ENCODE assay signal across 14 mouse cellular contexts in the genomic region with DNA sequence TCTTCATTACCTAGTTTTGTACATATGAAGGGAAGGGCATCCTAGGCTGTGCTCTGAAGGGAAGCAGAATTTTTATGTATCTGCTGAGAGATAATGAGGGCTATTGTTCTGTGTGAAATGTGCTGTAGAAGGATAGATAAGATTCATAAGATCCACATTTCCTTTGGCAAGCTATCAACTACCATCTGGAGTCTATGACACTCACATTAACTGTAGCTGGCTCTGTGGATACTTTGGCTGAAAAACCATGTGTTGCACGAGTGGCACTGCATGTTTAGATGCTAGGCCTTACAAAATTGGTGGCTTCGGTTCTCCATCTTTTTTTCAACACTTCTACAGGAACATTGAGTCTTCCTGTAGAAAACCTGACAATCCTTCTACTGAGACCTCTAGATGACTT.
DNase-seq lines count a peak whose midpoint lies in the region; ATAC-seq and TF ChIP-seq lines count a peak whose summit lies in the region.
"Had no signal": no experiment of that assay in that cellular context is flagged by ENCODE, and none has a peak within 500 bp of the region (broad histone marks: within the 10 kb centered on the region; RNA-seq: fewer than 3 reads in every experiment).

No protein-coding gene starts in this region.

- no peak for DNase-seq in frontal cortex, postnatal 14 days (ENCODE audit: low spot score in 2 of 2)
- DNase-seq in layer of hippocampus, adult 9-11 months, result peak; percentile 6
- no peak for DNase-seq in layer of hippocampus, postnatal 10 days (ENCODE audit: low spot score in 2 of 2)
- DNase-seq in brain, embryonic 14.5 days (ENCODE audit: low read depth), result peak; percentile 23
- no peak for DNase-seq in adrenal gland, adult 2 months
- DNase-seq: adrenal gland, postnatal 10 days; cerebellum, adult 2 months; cerebellum, postnatal 10 days; gastrocnemius, postnatal 14 days; heart, adult 2 months; heart, postnatal 14 days; kidney, adult 11 months had no signal

- no peak for TF ChIP-seq POLR2A in brain, embryonic 14.5 days (IDR thresholded peaks at IDR 0.05; ENCODE audit: borderline replicate concordance, extremely low read depth, insufficient read depth, insufficient read length, poor library complexity, severe bottlenecking)

- TF ChIP-seq CTCF in brain, embryonic 14.5 days (IDR thresholded peaks at IDR 0.05; ENCODE audit: borderline replicate concordance, extremely low read depth, insufficient read depth, insufficient read length), result no peak

- ATAC-seq in frontal cortex, adult (ENCODE audit: low TSS enrichment), result peak; percentile 34; the same call in 1 of the 2 replicates
- ATAC-seq: CD4-positive, CD25-positive, alpha-beta regulatory T cell, adult 4 months had no signal

Comparison
In these comparisons a context has a peak if more than half of its experiments do, and no peak if none do; other contexts are left out.
1. DNase-seq: peak in layer of hippocampus, adult 9-11 months (single experiment) and brain, embryonic 14.5 days (single experiment); none in frontal cortex, postnatal 14 days (0 of 2), layer of hippocampus, postnatal 10 days (0 of 2) and adrenal gland, adult 2 months (single experiment).